Mouse (Mus musculus) cortical plate, adult 2 months (tissue): Measurements from ENCODE around the gene Jph2.

Experiments
- CTCF ChIP-seq: fragments of 200-500 bp; IDR thresholded peaks from 2 replicates; pipeline ENCODE4 v1.5.1; 2011; ENCODE audit warnings: mild to moderate bottlenecking, control low read depth, low read length; ENCODE audit not compliant: insufficient read depth; ENCODE audit errors: extremely low read depth
- POLR2A ChIP-seq: fragments of 200-500 bp; IDR thresholded peaks from 2 replicates; pipeline ENCODE4 v1.6.1; 2011; ENCODE audit warnings: mild to moderate bottlenecking, low read length, control low read depth; ENCODE audit not compliant: insufficient read depth; ENCODE audit errors: extremely low read depth

DNA sequence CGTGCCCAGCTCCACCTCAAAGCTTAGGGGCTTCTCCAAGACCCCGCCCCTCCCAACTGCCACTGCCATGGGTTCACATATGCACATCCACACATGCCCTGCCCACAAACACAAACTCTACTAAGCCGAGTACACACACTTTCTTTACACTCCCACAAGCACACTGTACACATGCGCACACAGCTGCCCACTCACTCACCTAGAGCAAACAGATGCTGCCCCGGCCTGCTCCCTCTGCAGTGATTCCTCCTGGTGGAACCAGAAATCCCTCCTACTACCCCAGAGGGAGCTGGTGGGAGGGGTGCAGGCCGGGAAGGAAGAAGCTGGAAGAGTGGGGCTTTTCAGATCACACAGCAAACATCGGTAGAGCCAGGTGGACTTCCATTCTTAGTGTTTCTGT is 46.2 kb upstream of the Jph2 start:
- no peak for TF ChIP-seq CTCF
- TF ChIP-seq POLR2A: no peak
